Mouse (Mus musculus): ENCODE results near the gene Iqschfp.

Gene Iqschfp

DNA sequence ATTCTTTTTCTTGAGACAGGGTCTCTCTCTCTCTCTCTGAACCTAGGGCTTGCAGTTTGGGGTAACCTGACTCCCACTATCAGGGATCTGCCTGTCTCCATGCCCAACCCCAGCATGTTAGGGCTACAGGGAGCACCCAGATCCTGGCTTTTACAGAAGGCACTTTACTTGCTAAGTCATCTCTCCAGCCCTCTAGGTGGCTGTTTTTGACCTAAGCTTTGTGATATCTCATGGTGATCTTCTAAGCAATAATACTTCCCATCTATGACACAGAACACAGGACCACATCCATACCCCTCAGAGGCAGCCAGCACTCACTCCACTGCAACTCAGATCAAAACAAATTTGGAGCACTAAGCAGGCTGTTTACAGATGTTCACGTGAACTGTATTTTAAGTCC, 600.0 kb downstream of the Iqschfp start:
- in situ Hi-C loops (cut with MboI, MseI), result no loop called here

DNA sequence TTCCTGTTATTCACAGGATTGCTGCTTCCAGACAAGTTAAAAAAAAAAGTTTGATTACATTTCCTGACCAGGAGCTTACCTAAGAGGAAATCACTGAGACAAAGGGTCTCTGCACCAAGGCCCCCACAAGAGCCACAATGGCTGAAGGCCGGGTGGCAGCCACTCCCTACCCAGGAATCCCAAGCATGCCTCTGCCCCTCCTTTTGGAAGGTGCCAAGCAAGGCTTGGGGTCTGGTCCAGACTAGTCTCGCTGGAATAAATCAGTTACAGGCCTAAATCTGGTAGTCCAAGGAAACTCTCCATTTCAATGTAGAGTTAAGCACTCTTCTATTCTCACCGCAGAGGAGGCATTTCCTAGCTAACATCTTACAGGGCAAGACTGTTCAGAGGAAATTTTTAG, 600.5 kb downstream of the Iqschfp start:
- in situ Hi-C loops (cut with MboI, MseI), result no loop called here

DNA sequence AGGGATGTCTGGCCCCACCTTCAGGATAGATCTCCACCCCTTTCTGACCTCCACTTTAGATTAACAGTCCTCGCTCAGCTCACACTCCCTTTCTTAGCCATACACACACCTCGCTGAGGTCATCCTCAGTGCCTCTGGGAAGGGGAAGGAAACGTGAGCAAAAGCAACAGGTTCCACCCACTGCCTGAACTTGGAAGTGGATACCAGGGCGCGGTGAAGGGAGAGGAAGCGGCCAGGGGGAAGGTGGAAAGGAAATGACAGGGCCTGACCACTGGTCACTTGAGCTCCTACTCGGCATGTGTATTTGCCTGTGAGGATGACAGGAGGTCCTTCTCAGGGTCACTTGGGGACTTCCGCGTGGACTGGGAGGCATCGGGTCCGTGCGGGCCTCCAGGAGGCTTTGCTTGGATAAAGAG, 601.1 kb downstream of the Iqschfp start:
- in situ Hi-C loops (cut with MboI, MseI), result no loop called here

DNA sequence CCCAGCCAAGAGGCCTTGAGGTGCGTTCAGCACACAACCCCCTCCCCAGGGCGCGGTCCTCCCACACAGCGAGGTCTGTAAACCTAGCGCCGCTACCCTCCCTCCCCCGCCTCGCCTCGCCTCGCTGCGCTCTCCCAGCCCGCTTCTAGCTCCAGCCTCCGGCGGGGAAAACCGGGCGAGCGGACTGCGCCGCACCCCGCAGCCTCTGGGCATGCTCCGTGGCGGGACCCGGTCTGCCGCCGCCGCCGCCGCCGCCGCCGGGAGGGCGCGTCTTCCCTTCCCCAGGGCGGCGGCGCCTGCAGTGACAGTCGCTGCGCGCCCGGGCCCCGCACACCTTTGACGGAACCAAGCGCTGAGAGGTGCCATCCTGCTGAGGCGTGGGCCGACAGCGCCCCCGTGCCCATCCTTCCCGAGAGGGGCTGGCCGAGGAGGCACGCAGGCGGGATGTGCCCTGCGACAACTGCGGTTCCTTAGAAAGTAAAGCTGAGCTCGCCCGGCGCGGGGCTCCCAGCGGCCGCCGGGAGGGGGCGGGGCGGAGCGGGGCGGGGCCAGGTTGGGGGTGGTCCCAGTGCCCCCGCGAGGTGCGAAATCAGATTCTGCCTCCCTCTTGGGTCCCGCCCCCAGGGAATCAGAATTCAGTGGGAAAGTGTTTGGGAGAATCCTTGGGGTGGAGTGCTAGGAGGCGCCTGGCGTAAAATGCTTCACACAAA, 601.7 kb downstream of the Iqschfp start:
- in situ Hi-C loops (cut with MboI, MseI), result no loop called here

DNA sequence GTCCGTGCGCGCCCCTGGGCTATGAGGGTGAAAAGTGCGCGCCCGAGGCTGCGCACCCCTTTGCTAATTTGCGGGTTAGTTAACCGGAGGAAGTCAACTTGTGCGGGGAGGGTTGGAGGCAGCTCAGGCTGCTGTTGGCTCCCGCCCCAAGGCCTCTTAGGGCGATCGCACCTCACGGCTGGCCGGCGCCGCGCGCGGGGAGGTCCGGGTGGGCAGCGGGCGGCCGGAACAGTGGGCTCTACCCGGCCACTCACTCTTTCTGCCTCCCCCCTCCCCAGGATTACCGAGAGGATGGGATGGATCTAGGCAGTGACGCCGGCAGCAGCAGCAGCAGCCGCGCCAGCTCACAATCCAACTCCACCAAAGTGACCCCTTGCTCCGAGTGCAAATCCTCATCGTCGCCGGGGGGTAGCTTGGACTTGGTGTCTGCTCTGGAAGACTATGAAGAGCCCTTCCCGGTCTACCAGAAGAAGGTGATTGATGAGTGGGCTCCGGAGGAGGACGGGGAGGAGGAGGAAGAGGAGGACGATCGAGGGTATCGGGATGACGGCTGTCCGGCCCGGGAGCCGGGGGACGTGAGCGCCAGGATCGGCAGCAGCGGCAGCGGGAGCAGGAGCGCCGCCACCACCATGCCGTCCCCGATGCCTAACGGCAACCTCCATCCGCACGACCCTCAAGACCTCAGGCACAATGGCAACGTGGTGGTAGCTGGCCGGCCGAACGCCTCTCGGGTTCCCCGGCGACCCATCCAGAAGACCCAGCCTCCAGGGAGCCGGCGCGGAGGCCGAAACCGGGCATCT, 602.5 kb downstream of the Iqschfp start:
- in situ Hi-C loops (cut with MboI, MseI), result no loop called here

DNA sequence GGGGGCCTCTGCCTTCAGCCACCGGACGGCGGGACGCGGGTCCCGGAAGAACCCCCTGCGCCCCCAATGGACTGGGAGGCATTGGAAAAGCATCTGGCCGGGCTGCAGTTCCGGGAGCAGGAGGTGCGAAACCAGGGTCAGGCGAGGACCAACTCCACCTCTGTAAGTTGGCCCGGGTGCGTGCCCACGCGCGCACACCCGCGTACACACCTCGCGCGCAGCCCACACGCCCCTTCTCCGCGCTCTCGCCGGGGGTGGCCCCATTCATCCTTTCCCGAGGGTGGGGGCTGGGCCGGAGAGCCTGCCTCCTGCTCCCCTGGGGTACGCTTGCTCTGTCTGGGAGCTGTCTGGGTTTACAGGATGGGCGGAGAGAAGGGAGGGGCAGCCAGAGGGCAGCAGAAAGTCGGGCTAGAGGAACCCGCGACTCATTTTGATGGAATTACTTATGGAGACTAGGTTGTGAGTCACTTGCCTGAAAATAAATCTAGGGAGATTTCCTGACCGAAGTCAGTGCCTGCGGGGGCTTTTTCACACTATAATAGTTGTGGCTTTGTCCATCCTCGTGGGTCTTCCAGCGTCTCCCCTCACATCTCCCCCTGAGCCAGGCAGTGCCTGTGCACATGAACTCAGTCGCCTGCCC, 603.2 kb downstream of the Iqschfp start:
- in situ Hi-C loops (cut with MboI, MseI), result no loop called here

DNA sequence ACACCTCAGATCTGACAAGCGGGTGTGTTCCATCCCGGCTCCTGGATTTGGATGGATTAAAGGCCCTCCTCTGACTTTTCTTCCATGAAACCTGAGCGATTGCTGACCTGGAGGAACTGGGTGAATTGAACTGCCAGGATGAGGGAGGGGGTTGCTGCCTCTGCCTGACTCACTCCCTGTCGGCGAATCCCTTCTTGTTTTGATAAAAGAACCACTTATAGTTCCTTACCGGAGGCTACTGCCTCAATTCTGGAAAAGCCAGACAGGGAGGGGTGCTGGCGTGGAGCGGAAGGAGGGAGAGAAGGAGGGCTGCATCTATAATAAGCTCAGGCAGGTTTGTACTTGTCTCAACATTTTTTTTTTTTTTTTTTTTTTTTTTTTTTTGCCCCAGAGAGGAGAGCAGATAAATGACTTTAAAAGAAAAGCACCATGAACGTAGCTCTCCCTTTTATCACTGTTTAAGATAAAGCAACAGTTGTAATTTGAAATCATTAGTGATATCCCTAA, 603.8 kb downstream of the Iqschfp start:
- in situ Hi-C loops (cut with MboI, MseI), result no loop called here

DNA sequence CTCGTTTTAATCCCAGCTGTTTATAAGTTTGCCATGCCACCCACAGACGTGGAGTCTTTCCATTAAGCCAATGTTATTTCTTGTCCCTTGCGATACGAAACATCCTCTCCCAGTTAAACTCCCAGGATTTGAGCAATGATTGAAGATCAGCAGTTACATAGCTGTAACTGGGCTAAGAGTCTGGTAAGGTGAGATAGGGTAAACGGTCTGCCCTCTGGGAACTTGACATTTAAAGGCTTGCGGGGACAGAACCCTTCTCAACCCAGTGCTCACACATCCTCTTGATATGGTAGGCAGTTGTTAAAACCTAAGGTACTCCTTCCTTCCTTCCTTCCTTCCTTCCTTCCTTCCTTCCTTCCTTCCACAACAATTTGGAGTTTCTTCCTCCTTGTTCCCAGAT, 604.5 kb downstream of the Iqschfp start:
- in situ Hi-C loops (cut with MboI, MseI), result no loop called here

DNA sequence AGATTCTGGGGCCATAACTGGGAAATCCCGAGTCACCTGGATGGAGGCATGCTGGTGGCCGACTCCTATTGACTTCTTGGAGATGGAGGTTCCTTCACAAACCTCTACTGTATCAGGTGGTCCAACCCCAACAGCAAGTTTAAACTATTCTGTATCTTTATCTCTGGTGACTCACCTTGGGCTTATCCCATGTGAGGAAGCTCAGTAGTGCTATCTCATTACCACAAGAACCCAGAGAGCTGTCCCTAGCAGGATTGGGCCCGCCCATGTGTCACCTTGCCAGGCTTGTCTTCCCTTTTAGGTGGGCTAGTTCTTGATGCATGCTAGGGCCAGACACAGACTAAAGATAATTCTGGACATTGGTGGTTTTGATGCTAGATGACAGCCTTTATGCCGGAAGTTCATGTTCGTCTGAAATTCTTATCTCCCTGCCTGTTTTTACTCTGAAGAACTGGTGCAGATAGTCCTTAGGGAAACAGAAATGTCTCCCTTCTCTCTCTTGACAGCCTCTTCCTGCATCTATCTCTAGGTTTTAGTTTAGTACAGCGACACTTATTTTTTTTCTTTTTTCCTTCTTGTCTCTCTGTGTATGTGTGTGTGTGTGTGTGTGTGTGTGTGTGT, 607.6 kb downstream of the Iqschfp start:
- in situ Hi-C loops (cut with MboI, MseI), result no loop called here

DNA sequence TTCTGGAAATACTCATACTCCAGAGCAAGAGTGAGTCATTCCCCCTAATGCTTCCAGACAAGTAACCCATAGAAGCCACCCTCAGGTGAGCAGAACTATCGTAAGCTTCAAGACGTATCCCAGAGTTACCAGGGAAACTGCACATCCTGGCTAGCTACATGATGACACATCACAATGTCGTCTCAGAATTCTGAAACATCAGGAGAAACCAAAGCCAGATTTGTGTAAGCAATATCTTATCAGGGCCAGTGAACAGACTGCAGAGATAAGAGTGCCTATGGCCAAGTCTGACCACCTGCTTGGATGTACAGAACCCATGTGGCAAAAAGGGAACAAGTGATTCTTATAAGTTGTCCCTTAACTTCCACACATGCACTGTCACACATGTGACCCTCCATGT, 612.8 kb downstream of the Iqschfp start:
- in situ Hi-C loops (cut with MboI, MseI), result no loop called here

DNA sequence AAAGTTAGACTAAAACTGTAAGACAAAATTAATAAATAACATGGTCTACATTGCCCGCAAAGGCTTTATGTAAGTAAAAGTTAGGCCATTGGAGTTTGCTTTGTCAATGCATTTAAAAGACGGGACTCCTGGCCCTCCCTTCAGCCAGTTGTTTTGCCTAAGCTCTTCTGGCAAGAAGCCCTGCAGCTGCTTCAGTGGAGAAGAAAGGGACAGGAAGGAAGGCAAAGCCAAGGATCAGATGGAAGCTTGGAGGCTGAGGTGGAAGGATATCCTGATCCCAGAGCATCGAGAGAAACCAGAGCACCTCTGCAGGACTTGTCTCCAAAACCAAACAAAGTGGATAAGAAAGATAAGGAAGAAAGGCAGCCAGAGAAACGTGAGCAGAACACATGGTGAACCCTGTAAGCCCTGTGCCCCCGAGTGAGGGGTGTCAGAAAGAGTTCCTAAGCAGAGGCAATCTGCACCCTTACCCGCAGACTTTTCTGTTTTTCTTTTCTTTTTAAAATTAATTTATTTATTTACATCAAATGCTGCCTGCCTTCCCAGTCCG, 614.8 kb downstream of the Iqschfp start:
- in situ Hi-C loops (cut with MboI, MseI), result no loop called here

DNA sequence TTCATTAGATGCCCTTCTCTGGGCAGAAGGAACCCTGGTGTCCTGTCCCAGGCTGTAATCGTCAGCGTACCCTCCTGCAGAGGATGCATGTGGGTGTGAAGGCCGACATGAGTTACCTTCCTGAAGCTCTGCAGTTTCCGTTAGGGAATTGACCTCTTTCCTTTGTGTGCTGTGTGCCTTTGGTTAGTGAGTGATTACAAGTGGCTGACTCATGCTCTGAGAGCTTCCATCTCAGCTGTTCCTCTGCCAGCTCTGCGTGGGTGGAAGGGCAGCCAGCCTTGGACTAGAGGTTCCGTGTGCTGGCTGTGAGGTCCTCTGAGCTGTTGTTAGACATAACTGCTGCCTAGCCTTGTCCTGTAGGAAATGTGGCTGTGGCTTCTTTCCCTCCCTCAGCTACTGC, 616.6 kb downstream of the Iqschfp start:
- in situ Hi-C loops (cut with MboI, MseI), result no loop called here

DNA sequence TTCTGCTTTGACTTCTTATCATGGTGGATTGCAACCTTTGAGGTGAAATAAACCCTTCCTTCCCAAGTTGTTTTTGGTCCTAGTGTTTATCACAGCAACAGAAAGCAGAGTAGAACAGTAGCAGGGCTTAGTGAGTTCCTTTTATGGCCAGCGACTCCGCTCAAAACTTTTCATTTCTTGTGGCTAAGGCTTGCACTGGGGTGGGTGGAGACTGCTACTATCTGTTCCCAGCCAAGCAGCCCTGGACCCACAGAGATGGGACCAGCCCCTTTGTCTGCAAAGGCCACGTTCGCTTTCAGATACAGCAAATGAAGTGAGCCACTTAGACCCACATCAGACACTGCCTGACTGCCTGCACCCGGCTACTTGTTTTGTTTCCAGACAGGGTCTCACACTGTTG, 618.8 kb downstream of the Iqschfp start:
- in situ Hi-C loops (cut with MboI, MseI), result no loop called here

DNA sequence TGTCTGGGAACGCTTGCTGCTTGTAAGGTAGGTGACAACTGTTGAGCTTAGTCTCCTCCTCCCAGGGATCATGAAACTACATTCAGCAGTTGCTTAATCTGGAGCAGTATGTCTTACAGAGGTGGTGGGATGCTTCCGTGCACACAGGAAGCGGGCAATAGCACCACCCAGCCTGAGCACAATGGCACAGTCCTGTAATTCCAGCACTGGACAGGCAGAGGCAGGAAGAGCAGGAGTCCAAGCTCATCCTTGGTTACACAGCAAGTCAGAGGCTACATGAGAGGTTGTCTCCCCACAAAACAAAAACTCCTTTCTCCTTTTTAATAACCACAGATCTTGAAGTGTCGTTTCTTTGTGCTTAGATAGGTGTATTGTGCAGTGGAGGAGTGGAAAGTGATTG, 619.7 kb downstream of the Iqschfp start:
- in situ Hi-C loops (cut with MboI, MseI), result no loop called here

DNA sequence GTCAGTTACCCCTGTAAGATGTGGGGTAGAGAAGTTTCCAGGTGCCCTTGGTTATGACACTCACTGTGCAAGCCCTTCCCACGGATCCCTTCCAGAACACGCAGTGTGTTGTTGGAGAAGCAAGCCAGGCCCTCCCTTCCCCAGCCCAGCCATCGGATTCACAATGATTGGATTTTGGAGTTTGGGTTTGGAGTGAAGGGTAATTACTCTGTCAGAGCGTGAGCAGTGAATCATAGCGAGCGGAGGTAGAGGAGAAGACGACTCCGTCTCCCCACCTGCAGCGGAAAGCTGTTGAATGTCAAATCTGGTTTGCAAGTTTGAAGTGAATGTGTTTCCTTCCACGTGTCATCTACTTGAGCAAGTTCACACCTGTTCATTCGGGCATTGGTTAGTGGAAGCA, 620.3 kb downstream of the Iqschfp start:
- in situ Hi-C loops (cut with MboI, MseI), result no loop called here

DNA sequence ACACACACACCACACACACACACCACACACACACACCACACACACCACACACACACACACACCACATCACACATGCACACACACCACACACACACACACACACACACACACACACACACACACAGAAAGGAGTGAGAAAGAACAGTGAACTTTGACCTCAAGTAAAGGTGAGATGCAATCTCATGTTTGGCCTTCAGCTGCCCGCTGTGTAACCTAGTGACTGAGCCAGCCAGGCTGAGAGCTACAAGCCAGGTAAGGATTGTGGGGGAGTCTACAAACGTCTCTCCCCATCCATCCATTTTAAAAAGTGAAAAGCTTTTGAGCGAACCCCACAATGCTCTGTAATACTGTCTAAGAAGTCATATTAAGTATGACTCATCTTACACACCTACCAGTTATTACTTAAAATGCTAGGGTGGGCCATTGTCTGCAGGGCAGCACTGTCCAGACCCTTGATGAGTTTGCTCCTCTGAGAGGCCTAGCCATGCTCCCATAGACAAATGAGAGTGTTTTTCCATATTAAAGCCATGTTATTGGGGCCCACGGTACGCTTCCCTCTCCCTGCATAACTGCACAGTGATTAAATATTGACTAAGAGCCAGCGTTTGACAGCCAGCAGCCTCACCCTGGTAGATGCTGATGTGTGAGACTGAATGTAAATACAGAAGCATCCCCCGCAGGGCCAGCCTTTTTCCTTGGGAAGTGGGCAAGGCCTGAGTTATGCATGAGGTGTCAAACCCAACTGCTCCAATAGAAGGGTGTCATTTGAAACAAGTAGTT, 621.5 kb downstream of the Iqschfp start:
- in situ Hi-C loops (cut with MboI, MseI), result no loop called here

DNA sequence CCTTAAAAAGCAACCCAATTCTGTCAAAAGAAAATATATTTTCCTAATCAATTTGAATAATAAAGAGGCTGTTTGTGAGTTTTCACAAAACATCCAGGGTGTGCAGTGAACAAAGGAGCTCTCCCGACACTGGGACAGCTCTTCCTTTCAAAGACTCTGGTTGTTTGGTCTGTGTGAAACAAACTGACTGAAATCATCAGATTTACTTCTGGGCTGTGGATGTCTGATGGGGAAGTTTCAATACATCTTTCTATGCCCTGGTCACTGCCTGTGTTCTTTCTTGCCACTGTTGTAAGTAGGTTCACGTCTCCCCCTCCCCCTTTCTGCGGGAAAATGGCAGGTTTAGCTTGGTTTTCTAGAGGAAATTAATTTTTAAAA, 622.1 kb downstream of the Iqschfp start:
- in situ Hi-C loops (cut with MboI, MseI), result no loop called here

DNA sequence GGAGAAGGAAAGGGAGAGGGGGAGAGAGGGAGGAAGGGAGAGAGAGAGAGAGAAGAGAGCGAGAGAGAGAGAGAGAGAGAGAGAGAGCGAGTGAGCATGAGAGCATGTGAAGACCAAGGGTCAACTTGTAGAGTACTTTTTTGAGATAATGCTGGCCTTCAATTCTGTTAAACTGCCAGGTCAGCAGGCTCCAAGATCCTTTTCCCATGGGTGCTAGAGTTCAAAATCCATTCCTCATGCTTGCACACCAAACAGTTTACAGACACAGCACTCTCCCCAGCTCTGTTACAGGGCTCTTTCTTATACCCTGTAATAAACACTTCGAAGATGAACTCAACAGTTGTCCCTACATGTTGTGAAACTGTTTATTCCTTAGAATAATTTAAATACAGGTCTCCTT, 622.7 kb downstream of the Iqschfp start:
- in situ Hi-C loops (cut with MboI, MseI), result no loop called here

DNA sequence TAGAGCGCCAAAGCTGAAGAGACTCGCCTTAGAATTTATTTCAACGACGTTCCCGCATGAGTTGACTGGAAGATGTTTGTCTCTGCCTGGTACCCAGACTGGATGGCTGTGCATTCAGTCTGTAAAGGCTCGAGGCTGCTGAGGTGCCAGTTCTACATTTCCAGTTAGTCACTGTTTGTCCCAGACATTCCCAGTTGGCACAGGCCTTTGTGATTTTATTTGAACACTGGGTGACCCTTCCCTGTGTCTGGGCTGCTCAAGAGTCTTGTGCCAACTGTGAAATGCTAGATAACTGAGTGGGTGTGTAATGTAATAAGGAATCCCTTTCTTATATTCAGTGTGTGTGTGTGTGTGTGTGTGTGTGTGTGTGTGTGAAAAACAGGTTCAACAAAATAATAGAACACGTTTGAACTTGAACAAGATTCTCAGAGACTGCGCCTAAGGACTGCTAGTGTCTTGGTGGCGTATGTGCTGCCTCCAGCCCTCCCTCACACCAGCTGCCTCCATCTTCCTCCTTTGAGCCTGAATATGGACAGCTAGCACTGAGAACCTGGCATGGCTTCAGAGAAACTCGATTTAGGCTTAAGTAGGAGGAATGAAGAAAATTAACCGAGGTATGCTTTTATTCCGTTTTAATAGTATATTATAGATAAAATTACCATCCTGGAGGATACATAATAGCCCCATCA, 624.5 kb downstream of the Iqschfp start:
- in situ Hi-C loops (cut with MboI, MseI), result no loop called here

DNA sequence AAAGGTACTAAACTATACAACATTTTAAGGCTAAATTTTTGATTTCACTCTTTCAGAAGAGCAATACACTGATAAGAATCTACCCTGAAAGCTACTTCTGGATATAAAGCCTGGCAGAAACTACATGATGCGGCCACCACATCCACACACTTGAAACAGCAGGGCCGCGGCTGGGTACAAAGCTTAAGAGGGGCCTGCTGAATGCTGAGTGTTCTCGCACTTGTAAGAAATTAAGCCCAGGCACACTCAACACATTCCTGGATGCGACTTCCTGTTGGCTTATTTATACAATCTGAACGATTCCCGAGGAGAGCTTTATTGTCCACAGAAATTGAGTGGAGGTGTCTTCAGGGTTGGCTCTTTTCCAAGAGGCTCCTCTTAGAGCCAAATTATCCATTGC, 625.2 kb downstream of the Iqschfp start:
- in situ Hi-C loops (cut with MboI, MseI), result no loop called here

DNA sequence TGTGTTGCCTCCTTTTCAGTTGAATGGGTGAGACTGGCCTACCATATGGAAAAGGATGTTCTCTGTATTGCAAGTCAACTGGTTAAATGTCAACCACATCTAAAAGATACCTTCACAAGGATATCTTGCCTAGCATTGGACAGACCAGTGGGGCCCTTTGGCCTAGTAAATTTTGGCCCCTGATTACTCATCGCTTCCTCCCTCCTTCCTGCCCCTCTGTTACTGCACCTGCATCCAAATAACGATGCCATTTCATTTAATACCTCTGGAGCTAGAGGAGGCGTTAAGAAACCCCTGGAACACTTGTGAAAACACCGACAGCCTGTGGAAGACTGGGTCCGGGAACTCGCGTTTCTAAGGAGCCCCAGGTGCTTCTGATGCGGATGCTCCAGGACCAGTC, 626.0 kb downstream of the Iqschfp start:
- in situ Hi-C loops (cut with MboI, MseI), result no loop called here

All from T-helper 2 cell (primary cell).